Mouse (Mus musculus) lung, postnatal 0 days (tissue): ENCODE results near the gene Arpc3. TPM values are rescaled to one million over a fixed set of nuclear protein-coding genes. Genes with fewer than 3 reads are reported as not detected.

Experiments used
- ATAC-seq: fragments of 200-750 bp; cut with Nextera tagmentation; 2 replicates; pipeline ENCODE4 v1.8.0; 2017; ENCODE audit warnings: moderate library complexity
- DNase-seq: peaks from one replicate; pipeline ENCODE4 v3.0.0-alpha.2; 2016; ENCODE audit warnings: low spot score
- H3K27ac ChIP-seq: fragments of 300-500 bp; sonication (generic); 2 replicates; pipeline ENCODE4 v1.5.1; 2014; ENCODE audit warnings: antibody characterized with exemption, mild to moderate bottlenecking, low read length, mixed read lengths
- H3K27me3 ChIP-seq: fragments of 300-500 bp; sonication (generic); replicated peaks from 2 replicates; pipeline ENCODE4 v1.6.1; 2014; ENCODE audit warnings: low read length, mixed read lengths; ENCODE audit not compliant: insufficient read depth
- H3K36me3 ChIP-seq: fragments of 300-500 bp; sonication (generic); 2 replicates; pipeline ENCODE4 v1.6.1; 2014; ENCODE audit warnings: low read length, mixed read lengths; ENCODE audit not compliant: insufficient read depth
- H3K4me1 ChIP-seq: fragments of 300-500 bp; sonication (generic); 2 replicates; pipeline ENCODE4 v1.6.1; 2014; ENCODE audit warnings: antibody characterized with exemption, low read depth, low read length, mixed read lengths; ENCODE audit not compliant: insufficient read depth
- H3K4me2 ChIP-seq: fragments of 300-500 bp; sonication (generic); replicated peaks from 2 replicates; pipeline ENCODE4 v1.6.1; 2014; ENCODE audit warnings: low read depth, mild to moderate bottlenecking, low read length, moderate library complexity, mixed read lengths
- H3K4me3 ChIP-seq: fragments of 300-500 bp; sonication (generic); 2 replicates; pipeline ENCODE4 v1.5.1; 2014; ENCODE audit warnings: low read depth, low read length
- H3K9ac ChIP-seq: fragments of 300-500 bp; sonication (generic); replicated peaks from 2 replicates; pipeline ENCODE4 v1.6.1; 2014; ENCODE audit warnings: low read depth, mild to moderate bottlenecking
- H3K9me3 ChIP-seq: fragments of 300-500 bp; sonication (generic); 2 replicates; pipeline ENCODE4 v1.6.1; 2016; ENCODE audit warnings: low read length, mixed read lengths
- CTCF ChIP-seq: IDR thresholded peaks from 2 replicates; pipeline ENCODE4 v1.5.1; 2016; ENCODE audit warnings: antibody characterized with exemption, mild to moderate bottlenecking
- EP300 ChIP-seq: IDR thresholded peaks from 2 replicates; pipeline ENCODE4 v1.6.1; 2016; ENCODE audit warnings: antibody characterized with exemption, mild to moderate bottlenecking, control low read depth
- WGBS: fragments of 180-500 bp; shearing (Covaris S2); extraction: QIAGEN DNeasy Blood & Tissue Kit; methylation state at CpG from one replicate; pipeline ENCODE4 v1.1.7; 2014; 5-methylcytosine and 5-hydroxymethylcytosine counted together
- polyA plus RNA-seq: library from polyadenylated mRNA; unstranded; fragments of >200 nt; fragmentation: Nextera tagmentation; extraction: Ambion mirVana; gene quantifications from 2 replicates; pipeline ENCODE4 v1.2.1, GENCODE M21; 2015

The Arpc3 gene
- polyA plus RNA-seq, 1 experiment from 2014 or later: 169 TPM

DNA sequence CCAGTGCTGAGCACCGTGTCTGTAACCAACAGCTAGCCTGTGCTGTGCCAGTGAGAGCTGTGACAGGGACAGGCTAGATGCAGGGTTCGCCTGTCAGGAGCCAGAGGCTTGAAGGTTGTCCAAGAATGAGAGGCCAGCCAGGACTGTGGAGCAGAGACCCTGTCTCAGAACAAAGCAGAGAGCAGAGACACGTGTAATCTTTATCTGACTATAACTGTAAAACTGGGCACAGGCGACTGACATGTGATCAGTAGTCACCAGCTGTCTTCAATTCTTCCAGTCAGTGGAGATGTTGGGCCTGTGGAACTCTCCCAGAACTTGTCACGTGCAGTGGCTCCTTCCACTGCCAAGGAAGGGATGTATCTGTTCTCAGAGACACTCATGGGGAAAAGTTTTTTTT lies 11.1 kb downstream of the Arpc3 start:
- ATAC-seq (peak; percentile 75), DNase-seq (peak; percentile 87)
- Histone ChIP-seq H3K4me2 (no peak overlapping the region), H3K9ac (no peak overlapping the region), H3K27me3 (no peaks in the 10 kb centered on the region), H3K27ac (no peak overlapping the region), H3K9me3 (no peaks in the 10 kb centered on the region), H3K4me3 (no peak overlapping the region), H3K36me3 (peaks cover 42% of the 10 kb centered on the region), H3K4me1 (no peaks in the 10 kb centered on the region)
- WGBS: 70% methylated on average over 5 of the region's 5 CpGs
- TF ChIP-seq EP300 (no peak), CTCF (no peak)

GRCm38 (mm10) chr5:122403362-122403761 lies 11.7 kb downstream of the Arpc3 start:
- Histone ChIP-seq H3K9me3 (no peaks in the 10 kb centered on the region), H3K4me3 (no peak overlapping the region), H3K27me3 (no peaks in the 10 kb centered on the region), H3K36me3 (peaks cover 42% of the 10 kb centered on the region), H3K9ac (no peak overlapping the region), H3K27ac (no peak overlapping the region), H3K4me2 (no peak overlapping the region), H3K4me1 (no peaks in the 10 kb centered on the region)
- ATAC-seq (no peak), DNase-seq (no peak)
- TF ChIP-seq CTCF (no peak), EP300 (no peak)
- 87% methylated on average over 12 of the region's 12 CpGs for WGBS

DNA sequence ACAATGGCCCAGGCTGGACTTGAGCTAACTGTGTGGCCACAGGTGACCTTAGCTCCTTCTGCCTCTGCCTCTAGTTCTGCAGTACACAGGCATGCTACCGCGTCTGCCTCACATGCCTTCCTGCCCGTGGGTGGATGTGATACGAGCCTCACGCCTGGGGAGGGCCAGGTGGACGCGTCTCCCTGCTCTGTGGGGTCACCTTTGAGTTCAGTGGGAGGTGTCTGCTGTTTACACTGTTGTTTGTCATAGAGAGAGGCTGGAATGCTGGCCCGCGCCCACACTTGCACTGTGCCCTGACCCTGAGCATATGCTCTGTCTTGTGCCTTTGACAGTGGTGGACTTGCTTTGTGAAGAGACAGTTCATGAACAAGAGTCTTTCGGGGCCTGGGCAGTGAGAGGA lies 13.9 kb downstream of the Arpc3 start:
- no peaks in the 10 kb centered on the region for H3K27me3 ChIP-seq
- peaks cover 42% of the 10 kb centered on the region for H3K36me3 ChIP-seq
- H3K27ac ChIP-seq: no peak overlapping the region
- H3K4me1 ChIP-seq: no peaks in the 10 kb centered on the region
- H3K9me3 ChIP-seq: no peaks in the 10 kb centered on the region
- 92% methylated on average over 10 of the region's 10 CpGs for WGBS
- H3K4me3 ChIP-seq: no peak overlapping the region
- H3K9ac ChIP-seq: no peak overlapping the region
- DNase-seq (no peak), ATAC-seq (no peak)
- H3K4me2 ChIP-seq: no peak overlapping the region
- TF ChIP-seq EP300 (no peak), CTCF (no peak)

DNA sequence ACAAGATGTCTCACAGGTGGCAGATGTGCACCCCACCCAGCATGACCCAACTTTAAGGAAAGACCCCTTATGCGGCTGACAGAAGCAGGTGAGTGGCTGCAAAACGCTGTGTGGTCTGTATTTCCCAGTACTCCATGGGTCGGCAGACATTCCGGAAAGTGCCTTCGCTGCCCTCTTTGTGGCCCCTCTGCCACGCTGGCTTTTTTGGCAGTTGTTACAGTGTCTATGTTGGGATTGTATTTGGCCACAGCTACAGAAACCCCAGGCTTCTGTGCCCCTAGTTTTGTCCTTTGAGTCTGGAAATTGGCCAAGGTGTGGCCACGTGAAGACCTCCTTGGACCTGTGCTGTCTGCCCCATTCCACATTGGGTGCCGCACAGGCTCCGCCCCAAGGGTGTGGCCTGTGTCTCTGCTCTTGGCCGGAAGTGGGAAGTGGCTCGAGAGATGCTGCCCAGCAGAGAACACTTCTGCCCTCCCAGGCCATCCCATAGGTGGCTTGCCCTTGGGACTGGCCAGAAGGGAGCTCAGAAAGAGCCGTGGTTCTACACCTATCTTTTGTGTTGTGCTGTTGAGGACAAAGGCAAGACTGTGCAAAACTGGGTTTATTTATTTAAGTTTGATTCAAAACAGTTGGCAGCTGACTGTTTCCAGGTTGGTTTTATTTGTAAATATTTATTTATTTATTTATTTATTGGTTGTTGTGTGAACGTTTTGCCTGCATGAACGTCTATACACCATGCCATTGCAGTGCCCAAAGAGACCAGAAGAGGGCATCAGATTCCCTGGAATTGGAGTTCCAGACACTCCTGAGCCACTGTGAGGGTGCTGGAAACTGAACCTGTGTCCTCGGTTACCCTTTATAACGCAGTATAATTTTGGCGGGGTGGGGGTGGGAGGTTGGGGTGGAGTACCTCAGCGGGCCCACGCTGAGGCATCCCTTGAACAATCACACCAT lies 18.3 kb downstream of the Arpc3 start:
- ATAC-seq (no peak), DNase-seq (no peak)
- Histone ChIP-seq H3K27me3 (no peaks in the 10 kb centered on the region), H3K9me3 (no peaks in the 10 kb centered on the region), H3K4me2 (no peak overlapping the region), H3K4me3 (no peak overlapping the region), H3K27ac (no peak overlapping the region), H3K9ac (no peak overlapping the region), H3K4me1 (no peaks in the 10 kb centered on the region), H3K36me3 (peaks cover 20% of the 10 kb centered on the region; the same call in 1 of the 2 replicates)
- TF ChIP-seq CTCF (peak; percentile 40), EP300 (no peak)
- WGBS: 83% methylated on average over 19 of the region's 19 CpGs

DNA sequence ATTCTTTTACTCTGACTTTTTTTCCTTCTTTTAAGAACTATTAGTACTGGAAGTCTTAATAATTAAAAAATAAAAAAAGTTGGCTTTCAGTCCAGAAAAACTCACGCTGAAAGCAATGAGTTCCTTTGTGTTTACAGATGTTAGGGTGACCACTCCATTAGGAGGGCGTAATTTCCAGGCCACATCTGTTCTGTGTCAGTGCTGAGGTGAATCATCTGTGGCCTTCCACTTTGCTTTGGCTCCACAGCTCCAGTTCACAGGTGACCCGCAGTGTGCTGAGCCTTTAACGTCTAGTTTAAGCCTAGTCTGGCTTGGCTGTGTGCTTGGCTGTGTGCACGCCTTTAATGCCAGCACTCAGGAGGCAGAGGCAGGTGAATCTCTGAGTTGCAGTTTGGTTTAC lies 20.2 kb downstream of the Arpc3 start:
- no peak for ATAC-seq

DNA sequence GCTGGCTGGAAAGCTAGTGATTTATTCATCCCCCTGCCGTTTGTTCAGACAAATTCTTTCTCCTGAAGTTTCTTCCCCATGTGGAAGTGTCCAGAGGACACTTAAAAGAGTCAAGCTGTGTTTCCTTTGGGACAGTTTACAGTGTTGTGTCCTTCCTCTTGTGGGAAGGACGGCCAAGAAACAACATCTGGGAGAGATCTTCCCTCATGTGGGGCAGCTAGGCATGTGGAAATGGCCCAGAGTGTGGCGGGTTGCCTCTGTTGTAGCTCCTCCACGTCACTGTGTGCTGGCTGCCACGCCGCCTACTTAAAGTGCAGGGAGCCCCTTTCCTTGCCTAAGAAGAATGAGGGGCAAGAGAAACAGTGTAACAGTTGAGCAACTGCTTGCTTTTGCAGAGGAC lies 21.1 kb downstream of the Arpc3 start:
- no peak overlapping the region for H3K4me3 ChIP-seq
- WGBS: 27% methylated on average over 6 of the region's 6 CpGs
- H3K4me2 ChIP-seq: no peak overlapping the region
- no peaks in the 10 kb centered on the region for H3K27me3 ChIP-seq
- TF ChIP-seq CTCF: no peak
- TF ChIP-seq EP300: no peak; the same call in 1 of the 2 replicates
- H3K36me3 ChIP-seq: no peaks in the 10 kb centered on the region
- peak; percentile 92 for ATAC-seq
- no peak overlapping the region for H3K9ac ChIP-seq
- H3K9me3 ChIP-seq: no peaks in the 10 kb centered on the region
- H3K27ac ChIP-seq: no peak overlapping the region
- peak; percentile 88 for DNase-seq
- no peaks in the 10 kb centered on the region for H3K4me1 ChIP-seq

More for the DNA sequence above, 20.2 kb downstream of the Arpc3 start:
- Histone ChIP-seq H3K27ac (no peak overlapping the region), H3K36me3 (0 out of 2 replicates have a peak, but pooled peaks cover under 1% of the 10 kb centered on the region), H3K4me3 (no peak overlapping the region), H3K9ac (no peak overlapping the region), H3K9me3 (no peaks in the 10 kb centered on the region), H3K4me2 (no peak overlapping the region), H3K27me3 (no peaks in the 10 kb centered on the region), H3K4me1 (no peaks in the 10 kb centered on the region)
- WGBS: 65% methylated on average over 5 of the region's 5 CpGs
- DNase-seq: peak; percentile 23
- TF ChIP-seq CTCF (no peak), EP300 (no peak)
